Mouse (Mus musculus): ENCODE results near the gene Fam219b. TPM values are rescaled to one million over a fixed set of nuclear protein-coding genes. Genes with fewer than 3 reads are reported as not detected.
A peak's percentile ranks its signal among the peaks of the same experiment; 100 is the strongest.

Fam219b gene
- total and polyA plus RNA-seq, 2 experiments from 2014 or later = 25.1 to 26.8 TPM

- ATAC-seq (peak; percentile 99), DNase-seq (peak; percentile 96)
- H3K4me3 ChIP-seq (ENCODE audit: low read depth, low read length) = peak within 1 kb of the TSS; percentile 59
- H3K9me3 ChIP-seq (ENCODE audit: low read length) = no peaks in the 10 kb centered on the region
- WGBS = 3% methylated on average over 37 of the region's 37 CpGs
- H3K9ac ChIP-seq = peak within 1 kb of the TSS; percentile 54
- H3K4me1 ChIP-seq (ENCODE audit: insufficient read depth) = peaks cover 10% of the 10 kb centered on the region
- H3K27me3 ChIP-seq (ENCODE audit: insufficient read depth, low read length) = no peaks in the 10 kb centered on the region
- peak within 1 kb of the TSS; percentile 68 for H3K27ac ChIP-seq (ENCODE audit: low read depth, low read length)
- H3K4me2 ChIP-seq (ENCODE audit: low read depth) = peak within 1 kb of the TSS; percentile 64
- no peaks in the 10 kb centered on the region for H3K36me3 ChIP-seq (ENCODE audit: insufficient read depth)
- TF ChIP-seq CTCF (IDR thresholded peaks at IDR 0.05; ENCODE audit: low read depth) = peak; percentile 47
Measured at GRCm38 (mm10) chr9:57560861-57561710, 23.8 kb downstream of the Fam219b start, which contains the start of gene Scamp2. Scamp2 (plus strand) TSS chr9:57560943.

DNA sequence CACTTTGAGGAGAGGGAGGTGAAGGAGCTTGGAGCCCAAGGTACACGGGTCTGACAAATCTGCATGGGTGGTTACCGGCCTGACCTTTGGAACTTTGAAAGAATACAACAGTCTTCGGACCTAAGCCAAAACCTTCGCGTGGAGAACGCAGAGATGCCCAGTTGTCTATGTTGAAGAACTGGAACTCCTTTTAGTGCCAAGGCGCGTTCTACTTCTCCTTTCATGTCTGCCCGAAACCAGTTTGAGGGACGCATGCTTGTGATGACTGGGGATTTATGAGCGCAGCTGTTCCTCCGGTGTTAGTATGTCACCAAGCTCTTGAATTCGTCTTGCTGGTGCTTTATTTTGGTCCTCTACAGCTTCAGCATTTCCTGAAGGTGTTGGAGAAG, 24.4 kb downstream of the Fam219b start:
- WGBS = 84% methylated on average over 13 of the region's 13 CpGs
- H3K9ac ChIP-seq = peak overlapping the region; percentile 54; the same call in 1 of the 2 replicates
- ATAC-seq (no peak), DNase-seq (no peak)
- no peaks in the 10 kb centered on the region for H3K27me3 ChIP-seq (ENCODE audit: insufficient read depth, low read length)
- H3K4me1 ChIP-seq (ENCODE audit: insufficient read depth) = peaks cover 15% of the 10 kb centered on the region
- peak overlapping the region; percentile 59 for H3K4me3 ChIP-seq (ENCODE audit: low read depth, low read length)
- peak overlapping the region; percentile 64 for H3K4me2 ChIP-seq (ENCODE audit: low read depth)
- no peak overlapping the region for H3K27ac ChIP-seq (ENCODE audit: low read depth, low read length)
- TF ChIP-seq CTCF (IDR thresholded peaks at IDR 0.05; ENCODE audit: low read depth) = no peak
- H3K9me3 ChIP-seq (ENCODE audit: low read length) = no peaks in the 10 kb centered on the region
- no peaks in the 10 kb centered on the region for H3K36me3 ChIP-seq (ENCODE audit: insufficient read depth)

DNA sequence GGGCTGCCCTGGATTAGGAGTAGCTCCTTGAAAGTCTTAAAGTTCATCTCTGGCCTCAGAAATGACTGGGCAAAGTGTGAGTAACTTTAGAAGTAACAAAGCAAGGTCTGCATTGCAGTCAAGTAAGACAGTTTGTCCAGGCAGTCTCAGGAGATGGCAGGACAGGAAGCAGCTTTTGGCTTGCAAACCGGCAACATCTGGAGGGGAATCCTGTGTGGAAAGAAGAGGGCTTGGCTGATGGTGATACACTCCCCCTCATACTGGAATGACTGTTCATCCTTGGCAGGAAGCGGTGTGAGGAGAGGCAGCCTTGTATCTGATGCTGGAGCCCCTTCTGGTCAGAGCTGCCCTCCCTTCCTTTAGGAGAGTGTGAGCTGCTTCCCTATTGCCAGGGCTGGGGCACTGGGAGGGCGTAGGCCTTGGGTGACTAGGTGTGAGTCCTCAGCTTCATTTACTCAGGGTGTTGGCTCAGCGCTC, 25.6 kb downstream of the Fam219b start:
- TF ChIP-seq CTCF (IDR thresholded peaks at IDR 0.05; ENCODE audit: low read depth) = no peak
- Histone ChIP-seq H3K9ac (no peak overlapping the region), H3K4me1 (ENCODE audit: insufficient read depth) (peaks cover 17% of the 10 kb centered on the region), H3K4me3 (ENCODE audit: low read depth, low read length) (no peak overlapping the region), H3K4me2 (ENCODE audit: low read depth) (no peak overlapping the region), H3K36me3 (ENCODE audit: insufficient read depth) (peaks cover 2% of the 10 kb centered on the region; the same call in 1 of the 2 replicates), H3K9me3 (ENCODE audit: low read length) (no peaks in the 10 kb centered on the region), H3K27me3 (ENCODE audit: insufficient read depth, low read length) (no peaks in the 10 kb centered on the region), H3K27ac (ENCODE audit: low read depth, low read length) (0 out of 2 replicates have a peak overlapping the region, but pooled peaks have one; percentile 9)
- WGBS = 90% methylated on average over 4 of the region's 4 CpGs
- ATAC-seq (no peak), DNase-seq (no peak)

DNA sequence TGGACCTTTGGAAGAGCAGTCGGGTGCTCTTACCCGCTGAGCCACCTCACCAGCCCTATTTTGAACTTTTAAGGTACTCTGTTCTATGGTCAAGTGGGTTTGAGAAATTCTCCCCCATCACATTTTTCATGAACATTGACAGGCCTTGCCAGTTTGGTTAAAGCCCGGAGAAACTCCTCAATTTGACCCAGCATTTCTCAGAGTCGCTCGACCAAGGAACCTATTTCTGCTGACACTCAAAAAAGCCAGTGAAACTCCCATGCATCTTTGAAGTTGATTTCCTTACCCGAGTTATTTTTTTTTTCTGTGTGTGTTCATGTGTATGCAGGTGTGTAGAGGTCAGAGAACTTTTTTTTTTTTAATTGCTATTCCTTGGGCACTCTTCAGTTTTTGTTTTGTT, 27.3 kb downstream of the Fam219b start:
- 91% methylated on average over 6 of the region's 6 CpGs for WGBS
- Histone ChIP-seq H3K36me3 (ENCODE audit: insufficient read depth) (peaks cover 18% of the 10 kb centered on the region), H3K4me3 (ENCODE audit: low read depth, low read length) (no peak overlapping the region), H3K9ac (no peak overlapping the region), H3K4me1 (ENCODE audit: insufficient read depth) (peaks cover 17% of the 10 kb centered on the region), H3K4me2 (ENCODE audit: low read depth) (no peak overlapping the region), H3K27ac (ENCODE audit: low read depth, low read length) (no peak overlapping the region), H3K27me3 (ENCODE audit: insufficient read depth, low read length) (no peaks in the 10 kb centered on the region), H3K9me3 (ENCODE audit: low read length) (no peaks in the 10 kb centered on the region)
- TF ChIP-seq CTCF (IDR thresholded peaks at IDR 0.05; ENCODE audit: low read depth) = no peak
- ATAC-seq (no peak), DNase-seq (no peak)

GRCm38 (mm10) chr9:57565741-57566221, 28.5 kb downstream of the Fam219b start:
- TF ChIP-seq CTCF (IDR thresholded peaks at IDR 0.05; ENCODE audit: low read depth) = no peak
- DNase-seq (peak; percentile 70), ATAC-seq (peak; percentile 60)
- Histone ChIP-seq H3K27me3 (ENCODE audit: insufficient read depth, low read length) (no peaks in the 10 kb centered on the region), H3K4me3 (ENCODE audit: low read depth, low read length) (no peak overlapping the region), H3K27ac (ENCODE audit: low read depth, low read length) (peak overlapping the region; percentile 70), H3K36me3 (ENCODE audit: insufficient read depth) (peaks cover 18% of the 10 kb centered on the region), H3K9me3 (ENCODE audit: low read length) (no peaks in the 10 kb centered on the region), H3K9ac (no peak overlapping the region), H3K4me2 (ENCODE audit: low read depth) (peak overlapping the region; percentile 15; the same call in 1 of the 2 replicates), H3K4me1 (ENCODE audit: insufficient read depth) (peaks cover 17% of the 10 kb centered on the region)
- 26% methylated on average over 10 of the region's 10 CpGs for WGBS

DNA sequence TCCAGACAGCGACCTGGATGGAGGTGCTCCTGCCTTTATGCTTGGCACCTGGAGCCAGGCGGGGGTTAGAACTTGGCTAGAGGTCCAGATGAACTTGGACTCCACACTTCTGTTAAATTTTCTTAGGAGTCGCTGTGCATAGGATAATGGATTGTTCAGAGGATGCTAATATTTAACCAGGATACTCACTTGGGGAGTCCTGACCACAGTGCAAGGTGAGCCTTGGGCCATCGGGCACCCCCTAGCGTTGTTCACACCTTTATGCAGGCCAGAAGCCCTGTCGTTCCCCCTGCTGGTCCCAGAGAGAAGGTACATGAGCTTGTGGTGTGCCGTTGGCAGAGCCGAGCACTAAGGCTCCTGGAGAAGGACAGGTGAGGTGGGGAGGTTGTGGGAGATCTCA, 29.5 kb downstream of the Fam219b start:
- TF ChIP-seq CTCF (IDR thresholded peaks at IDR 0.05; ENCODE audit: low read depth) = peak; percentile 52

DNA sequence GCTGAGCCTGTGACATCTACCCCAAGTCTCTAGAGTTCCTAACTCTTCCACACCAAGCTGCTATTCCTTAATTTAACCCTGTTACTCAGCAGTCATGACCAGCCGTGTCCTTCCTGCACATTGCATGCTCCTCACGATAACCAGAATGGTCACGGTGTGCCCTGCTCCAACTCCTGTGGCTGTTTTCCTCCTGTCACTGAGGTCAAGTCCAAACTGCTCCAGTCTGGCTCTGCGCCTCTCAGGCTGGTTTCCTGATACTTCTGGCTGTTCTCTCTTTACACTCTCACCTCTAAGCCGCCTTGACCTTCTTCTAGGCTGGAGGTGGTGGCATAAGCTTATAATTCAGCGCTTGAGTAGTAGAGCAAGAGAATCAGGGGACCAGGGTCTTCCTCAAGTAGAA, 31.2 kb downstream of the Fam219b start:
- peaks cover 18% of the 10 kb centered on the region for H3K36me3 ChIP-seq (ENCODE audit: insufficient read depth)

More for the DNA sequence above, 29.5 kb downstream of the Fam219b start:
- Histone ChIP-seq H3K4me3 (ENCODE audit: low read depth, low read length) (no peak overlapping the region), H3K9ac (no peak overlapping the region), H3K4me1 (ENCODE audit: insufficient read depth) (peaks cover 11% of the 10 kb centered on the region), H3K27me3 (ENCODE audit: insufficient read depth, low read length) (no peaks in the 10 kb centered on the region), H3K4me2 (ENCODE audit: low read depth) (no peak overlapping the region), H3K9me3 (ENCODE audit: low read length) (no peaks in the 10 kb centered on the region), H3K27ac (ENCODE audit: low read depth, low read length) (no peak overlapping the region), H3K36me3 (ENCODE audit: insufficient read depth) (peaks cover 18% of the 10 kb centered on the region)
- no peak for DNase-seq
- 60% methylated on average over 8 of the region's 8 CpGs for WGBS
- no peak for ATAC-seq

More for the DNA sequence above, 31.2 kb downstream of the Fam219b start:
- no peak overlapping the region for H3K4me3 ChIP-seq (ENCODE audit: low read depth, low read length)
- 0 out of 2 replicates have a peak, but pooled peaks cover 7% of the 10 kb centered on the region for H3K4me1 ChIP-seq (ENCODE audit: insufficient read depth)
- WGBS = 96% methylated on average over 6 of the region's 6 CpGs
- no peak overlapping the region for H3K4me2 ChIP-seq (ENCODE audit: low read depth)
- no peak overlapping the region for H3K9ac ChIP-seq
- no peaks in the 10 kb centered on the region for H3K27me3 ChIP-seq (ENCODE audit: insufficient read depth, low read length)
- H3K9me3 ChIP-seq (ENCODE audit: low read length) = no peaks in the 10 kb centered on the region
- TF ChIP-seq CTCF (IDR thresholded peaks at IDR 0.05; ENCODE audit: low read depth) = no peak
- H3K27ac ChIP-seq (ENCODE audit: low read depth, low read length) = no peak overlapping the region
- ATAC-seq (no peak), DNase-seq (no peak)

Measured in forebrain, postnatal 0 days (tissue).